Mouse (Mus musculus) MEL (cell line): ENCODE measurements around the gene Sclt1.

ENCODE experiments used
- BHLHE40 ChIP-seq: IDR thresholded peaks from 2 replicates; pipeline ENCODE4 v1.6.1; 2012; ENCODE audit warnings: low read depth, mild to moderate bottlenecking, inconsistent platforms, low read length, improper control_type of control experiment, borderline replicate concordance
- SIN3A ChIP-seq: IDR thresholded peaks from 2 replicates; pipeline ENCODE4 v1.6.1; 2012; ENCODE audit warnings: low read length, improper control_type of control experiment, inconsistent platforms
- ZC3H11A ChIP-seq: IDR thresholded peaks from 2 replicates; pipeline ENCODE4 v1.6.1; 2012; ENCODE audit warnings: low read depth, mild to moderate bottlenecking, inconsistent platforms, low read length, improper control_type of control experiment
- ZKSCAN1 ChIP-seq: IDR thresholded peaks from 2 replicates; pipeline ENCODE4 v1.6.1; 2012; ENCODE audit warnings: low read depth, mild to moderate bottlenecking, inconsistent platforms, low read length, improper control_type of control experiment, moderate library complexity

GRCm38 (mm10) chr3:41599806-41600589 is 142.3 kb downstream of the Sclt1 start:
- TF ChIP-seq ZC3H11A (no peak), BHLHE40 (no peak), SIN3A (no peak), ZKSCAN1 (no peak)
